Mouse (Mus musculus): ENCODE data around the gene Arap1.

DNA sequence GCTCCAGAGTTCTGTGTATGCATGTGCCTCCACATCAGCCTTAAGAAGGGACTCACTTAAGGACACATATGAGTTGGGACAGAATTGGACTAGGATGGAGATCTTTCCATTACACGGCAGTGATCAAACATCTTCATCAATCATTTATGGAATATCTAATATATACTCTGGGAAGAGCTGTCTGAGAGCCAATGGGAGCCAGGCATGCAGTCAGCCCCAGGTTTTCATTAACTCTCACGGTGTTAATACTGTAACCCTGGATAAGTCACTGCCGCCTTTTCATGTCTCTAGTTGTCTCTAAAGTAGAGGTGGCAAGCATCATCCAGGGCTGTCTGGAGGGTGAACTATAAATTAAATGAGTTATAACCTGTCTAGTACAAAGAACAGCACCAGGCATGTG is 34.8 kb upstream of the Arap1 start:
- TF ChIP-seq FLI1 (IDR thresholded peaks at IDR 0.05; ENCODE audit: low read length) (no peak), GATA1 (IDR thresholded peaks at IDR 0.05; ENCODE audit: borderline replicate concordance, low read length) (no peak)

All from megakaryocyte, embryonic 14.5 days (primary cell).